Mouse (Mus musculus): ENCODE measurements around the gene Eif3c. TPM values are rescaled to one million over a fixed set of nuclear protein-coding genes. Genes with fewer than 3 reads are reported as not detected.
A peak's percentile ranks its signal among the peaks of the same experiment; 100 is the strongest.

The Eif3c gene
- polyA plus RNA-seq, 1 experiment from 2014 or later, result 87.8 TPM

GRCm38 (mm10) chr7:126582759-126583158 is 16.5 kb upstream of the Eif3c start:
- Histone ChIP-seq H3K9ac (ENCODE audit: low read depth, low read length) (peak overlapping the region; percentile 49), H3K4me1 (ENCODE audit: control insufficient read depth, low read depth, low read length) (peaks cover 5% of the 10 kb centered on the region; the same call in 1 of the 2 replicates), H3K27ac (ENCODE audit: low read length) (no peak overlapping the region; the same call in 1 of the 2 replicates), H3K36me3 (ENCODE audit: control insufficient read depth, insufficient read depth) (no peaks in the 10 kb centered on the region), H3K27me3 (ENCODE audit: control insufficient read depth, insufficient read depth, low read depth, low read length) (no peaks in the 10 kb centered on the region), H3K4me2 (ENCODE audit: low read depth, low read length) (peak overlapping the region; percentile 91), H3K9me3 (replicated peaks; ENCODE audit: control insufficient read depth, low read length) (no peaks in the 10 kb centered on the region), H3K4me3 (ENCODE audit: low read depth, low read length) (peak overlapping the region; percentile 64)
- WGBS (ENCODE audit: insufficient replicate concordance), result 4% methylated on average over 20 of the region's 20 CpGs
- peak; percentile 25; the same call in 1 of the 2 replicates for ATAC-seq (ENCODE audit: low read depth)

- Histone ChIP-seq H3K27ac (ENCODE audit: low read length) (no peak overlapping the region), H3K4me3 (ENCODE audit: low read depth, low read length) (no peak overlapping the region), H3K9ac (ENCODE audit: low read depth, low read length) (no peak overlapping the region), H3K4me2 (ENCODE audit: low read depth, low read length) (no peak overlapping the region), H3K36me3 (ENCODE audit: control insufficient read depth, insufficient read depth) (no peaks in the 10 kb centered on the region), H3K9me3 (replicated peaks; ENCODE audit: control insufficient read depth, low read length) (no peaks in the 10 kb centered on the region), H3K27me3 (ENCODE audit: control insufficient read depth, insufficient read depth, low read depth, low read length) (no peaks in the 10 kb centered on the region), H3K4me1 (ENCODE audit: control insufficient read depth, low read depth, low read length) (peaks cover 5% of the 10 kb centered on the region; the same call in 1 of the 2 replicates)
- ATAC-seq (ENCODE audit: low read depth), result no peak
- 74% methylated on average over 6 of the region's 6 CpGs for WGBS (ENCODE audit: insufficient replicate concordance)
These were observed 15.4 kb upstream of the Eif3c start for GRCm38 (mm10) chr7:126581661-126582060.

- no peak overlapping the region for H3K4me3 ChIP-seq (ENCODE audit: low read depth, low read length)
- H3K9ac ChIP-seq (ENCODE audit: low read depth, low read length), result no peak overlapping the region
- H3K4me2 ChIP-seq (ENCODE audit: low read depth, low read length), result no peak overlapping the region
- no peak for ATAC-seq (ENCODE audit: low read depth)
- no peaks in the 10 kb centered on the region for H3K27me3 ChIP-seq (ENCODE audit: control insufficient read depth, insufficient read depth, low read depth, low read length)
- H3K9me3 ChIP-seq (replicated peaks; ENCODE audit: control insufficient read depth, low read length), result no peaks in the 10 kb centered on the region
- peaks cover 5% of the 10 kb centered on the region; the same call in 1 of the 2 replicates for H3K4me1 ChIP-seq (ENCODE audit: control insufficient read depth, low read depth, low read length)
- no peaks in the 10 kb centered on the region for H3K36me3 ChIP-seq (ENCODE audit: control insufficient read depth, insufficient read depth)
- WGBS (ENCODE audit: insufficient replicate concordance), result 54% methylated on average over 8 of the region's 8 CpGs
- H3K27ac ChIP-seq (ENCODE audit: low read length), result no peak overlapping the region
These were observed 13.0 kb upstream of the Eif3c start for GRCm38 (mm10) chr7:126579172-126579571.

- H3K36me3 ChIP-seq (ENCODE audit: control insufficient read depth, insufficient read depth), result no peaks in the 10 kb centered on the region
- 41% methylated on average over 8 of the region's 8 CpGs for WGBS (ENCODE audit: insufficient replicate concordance)
- no peaks in the 10 kb centered on the region for H3K27me3 ChIP-seq (ENCODE audit: control insufficient read depth, insufficient read depth, low read depth, low read length)
- H3K9me3 ChIP-seq (replicated peaks; ENCODE audit: control insufficient read depth, low read length), result no peaks in the 10 kb centered on the region
- no peak overlapping the region for H3K4me2 ChIP-seq (ENCODE audit: low read depth, low read length)
- H3K27ac ChIP-seq (ENCODE audit: low read length), result no peak overlapping the region
- no peak overlapping the region for H3K9ac ChIP-seq (ENCODE audit: low read depth, low read length)
- H3K4me1 ChIP-seq (ENCODE audit: control insufficient read depth, low read depth, low read length), result no peaks in the 10 kb centered on the region
- no peak for ATAC-seq (ENCODE audit: low read depth)
- no peak overlapping the region for H3K4me3 ChIP-seq (ENCODE audit: low read depth, low read length)
These were observed 10.7 kb upstream of the Eif3c start for GRCm38 (mm10) chr7:126576946-126577345.

GRCm38 (mm10) chr7:126565693-126566092 is 518 bp downstream of the Eif3c start:
- WGBS (ENCODE audit: insufficient replicate concordance), result 1% methylated on average over 28 of the region's 28 CpGs
- peak overlapping the region; percentile 60 for H3K4me2 ChIP-seq (ENCODE audit: low read depth, low read length)
- peaks cover 29% of the 10 kb centered on the region for H3K36me3 ChIP-seq (ENCODE audit: control insufficient read depth, insufficient read depth)
- H3K27me3 ChIP-seq (ENCODE audit: control insufficient read depth, insufficient read depth, low read depth, low read length), result no peaks in the 10 kb centered on the region
- peak overlapping the region; percentile 88 for H3K9ac ChIP-seq (ENCODE audit: low read depth, low read length)
- peak overlapping the region; percentile 82 for H3K27ac ChIP-seq (ENCODE audit: low read length)
- peaks cover 7% of the 10 kb centered on the region for H3K4me1 ChIP-seq (ENCODE audit: control insufficient read depth, low read depth, low read length)
- peak; percentile 49 for ATAC-seq (ENCODE audit: low read depth)
- H3K4me3 ChIP-seq (ENCODE audit: low read depth, low read length), result peak overlapping the region; percentile 93
- no peaks in the 10 kb centered on the region for H3K9me3 ChIP-seq (replicated peaks; ENCODE audit: control insufficient read depth, low read length)

- H3K4me1 ChIP-seq (ENCODE audit: control insufficient read depth, low read depth, low read length), result no peaks in the 10 kb centered on the region
- H3K9me3 ChIP-seq (replicated peaks; ENCODE audit: control insufficient read depth, low read length), result no peaks in the 10 kb centered on the region
- H3K27me3 ChIP-seq (ENCODE audit: control insufficient read depth, insufficient read depth, low read depth, low read length), result no peaks in the 10 kb centered on the region
- ATAC-seq (ENCODE audit: low read depth), result no peak
- no peak overlapping the region for H3K9ac ChIP-seq (ENCODE audit: low read depth, low read length)
- peaks cover 84% of the 10 kb centered on the region for H3K36me3 ChIP-seq (ENCODE audit: control insufficient read depth, insufficient read depth)
- H3K4me3 ChIP-seq (ENCODE audit: low read depth, low read length), result no peak overlapping the region
- H3K4me2 ChIP-seq (ENCODE audit: low read depth, low read length), result no peak overlapping the region
- 86% methylated on average over 5 of the region's 5 CpGs for WGBS (ENCODE audit: insufficient replicate concordance)
- no peak overlapping the region for H3K27ac ChIP-seq (ENCODE audit: low read length)
These were observed 9.6 kb downstream of the Eif3c start for GRCm38 (mm10) chr7:126556635-126557034.

GRCm38 (mm10) chr7:126554796-126555195 is 11.4 kb downstream of the Eif3c start:
- H3K4me1 ChIP-seq (ENCODE audit: control insufficient read depth, low read depth, low read length), result no peaks in the 10 kb centered on the region
- no peaks in the 10 kb centered on the region for H3K9me3 ChIP-seq (replicated peaks; ENCODE audit: control insufficient read depth, low read length)
- H3K4me2 ChIP-seq (ENCODE audit: low read depth, low read length), result no peak overlapping the region
- H3K9ac ChIP-seq (ENCODE audit: low read depth, low read length), result no peak overlapping the region
- no peak overlapping the region for H3K27ac ChIP-seq (ENCODE audit: low read length)
- no peaks in the 10 kb centered on the region for H3K27me3 ChIP-seq (ENCODE audit: control insufficient read depth, insufficient read depth, low read depth, low read length)
- H3K36me3 ChIP-seq (ENCODE audit: control insufficient read depth, insufficient read depth), result peaks cover 87% of the 10 kb centered on the region
- WGBS (ENCODE audit: insufficient replicate concordance), result 72% methylated on average over 1 of the region's 1 CpGs
- no peak overlapping the region for H3K4me3 ChIP-seq (ENCODE audit: low read depth, low read length)
- no peak for ATAC-seq (ENCODE audit: low read depth)

GRCm38 (mm10) chr7:126545631-126546030 is 20.6 kb downstream of the Eif3c start:
- Histone ChIP-seq H3K27me3 (ENCODE audit: control insufficient read depth, insufficient read depth, low read depth, low read length) (no peaks in the 10 kb centered on the region), H3K4me3 (ENCODE audit: low read depth, low read length) (no peak overlapping the region), H3K4me2 (ENCODE audit: low read depth, low read length) (no peak overlapping the region), H3K27ac (ENCODE audit: low read length) (no peak overlapping the region), H3K9ac (ENCODE audit: low read depth, low read length) (no peak overlapping the region), H3K36me3 (ENCODE audit: control insufficient read depth, insufficient read depth) (peaks cover 38% of the 10 kb centered on the region), H3K4me1 (ENCODE audit: control insufficient read depth, low read depth, low read length) (no peaks in the 10 kb centered on the region), H3K9me3 (replicated peaks; ENCODE audit: control insufficient read depth, low read length) (no peaks in the 10 kb centered on the region)
- ATAC-seq (ENCODE audit: low read depth), result no peak
- 71% methylated on average over 2 of the region's 2 CpGs for WGBS (ENCODE audit: insufficient replicate concordance)

- Histone ChIP-seq H3K9me3 (replicated peaks; ENCODE audit: control insufficient read depth, low read length) (no peaks in the 10 kb centered on the region), H3K4me1 (ENCODE audit: control insufficient read depth, low read depth, low read length) (no peaks in the 10 kb centered on the region; the same call in 1 of the 2 replicates), H3K9ac (ENCODE audit: low read depth, low read length) (no peak overlapping the region), H3K36me3 (ENCODE audit: control insufficient read depth, insufficient read depth) (peaks cover 10% of the 10 kb centered on the region), H3K4me2 (ENCODE audit: low read depth, low read length) (no peak overlapping the region), H3K27me3 (ENCODE audit: control insufficient read depth, insufficient read depth, low read depth, low read length) (peaks cover 5% of the 10 kb centered on the region), H3K4me3 (ENCODE audit: low read depth, low read length) (no peak overlapping the region), H3K27ac (ENCODE audit: low read length) (no peak overlapping the region)
- ATAC-seq (ENCODE audit: low read depth), result no peak
- 68% methylated on average over 1 of the region's 1 CpGs for WGBS (ENCODE audit: insufficient replicate concordance)
These were observed 24.6 kb downstream of the Eif3c start for GRCm38 (mm10) chr7:126541661-126542060.
